Mouse (Mus musculus) heart, postnatal 0 days (tissue): ENCODE results near the gene Kcne2.

ENCODE experiments used
- CTCF ChIP-seq: IDR thresholded peaks from 2 replicates; pipeline ENCODE4 v1.5.1; 2016; ENCODE audit warnings: antibody characterized with exemption, control low read depth, low read depth
- EP300 ChIP-seq: IDR thresholded peaks from 2 replicates; pipeline ENCODE4 v1.6.1; 2016; ENCODE audit warnings: antibody characterized with exemption, low read depth

DNA sequence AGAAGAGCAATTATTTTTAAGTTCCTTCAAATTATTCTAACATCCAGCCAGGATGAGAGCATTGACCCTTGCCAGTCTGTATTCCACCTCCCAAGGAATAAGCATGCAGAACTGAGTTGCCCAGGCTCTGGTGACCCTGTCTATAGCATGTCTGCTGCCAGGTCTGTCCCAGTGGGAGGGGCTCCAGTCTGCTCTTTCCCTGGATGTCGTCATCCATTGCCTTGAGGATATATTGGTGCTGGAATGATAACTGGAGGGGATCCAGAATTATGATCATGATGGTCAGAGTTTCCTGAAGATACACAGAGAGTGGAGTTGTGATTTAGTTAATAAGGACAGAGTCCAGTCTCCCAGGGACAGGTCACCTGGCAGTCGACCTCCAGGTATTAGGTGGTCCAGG lies 45.2 kb upstream of the Kcne2 start:
- TF ChIP-seq CTCF (no peak), EP300 (no peak)
